Mouse (Mus musculus) hindbrain, embryonic 12.5 days (tissue): Measurements from ENCODE around the gene Tmem108. TPM values are rescaled to one million over a fixed set of nuclear protein-coding genes. Genes with fewer than 3 reads are reported as not detected.

Experiments used
- ATAC-seq: fragments of 200-750 bp; cut with Nextera tagmentation; 2 replicates; pipeline ENCODE4 v1.8.0; 2017; ENCODE audit warnings: moderate TSS enrichment; ENCODE audit not compliant: low FRiP score
- H3K27ac ChIP-seq: fragments of 300-500 bp; sonication (generic); 2 replicates; pipeline ENCODE4 v1.5.1; 2016; ENCODE audit warnings: mild to moderate bottlenecking
- H3K27me3 ChIP-seq: fragments of 300-500 bp; sonication (generic); 2 replicates; pipeline ENCODE4 v1.6.1; 2016; ENCODE audit warnings: mild to moderate bottlenecking
- H3K36me3 ChIP-seq: fragments of 300-500 bp; sonication (generic); 2 replicates; pipeline ENCODE4 v1.6.1; 2016; ENCODE audit warnings: mild to moderate bottlenecking
- H3K4me1 ChIP-seq: fragments of 300-500 bp; sonication (generic); 2 replicates; pipeline ENCODE4 v1.6.1; 2016
- H3K4me2 ChIP-seq: fragments of 300-500 bp; sonication (generic); replicated peaks from 2 replicates; pipeline ENCODE4 v1.6.1; 2016; ENCODE audit warnings: mild to moderate bottlenecking
- H3K4me3 ChIP-seq: fragments of 300-500 bp; sonication (generic); 2 replicates; pipeline ENCODE4 v1.5.1; 2016; ENCODE audit warnings: mild to moderate bottlenecking
- H3K9ac ChIP-seq: fragments of 300-500 bp; sonication (generic); 2 replicates; pipeline ENCODE4 v1.6.1; 2016; ENCODE audit warnings: mild to moderate bottlenecking, moderate library complexity
- H3K9me3 ChIP-seq: fragments of 300-500 bp; sonication (generic); replicated peaks from 2 replicates; pipeline ENCODE4 v1.6.1; 2016; ENCODE audit warnings: mild to moderate bottlenecking
- WGBS: fragments of 180-500 bp; shearing (Covaris S2); methylation state at CpG from one replicate; pipeline ENCODE4 v1.1.7; 2016; 5-methylcytosine and 5-hydroxymethylcytosine counted together
- polyA plus RNA-seq: library from polyadenylated mRNA; unstranded; fragments of >200 nt; fragmentation: Nextera tagmentation; extraction: Ambion mirVana; gene quantifications from 2 replicates; pipeline ENCODE4 v1.2.1, GENCODE M21; 2016

The Tmem108 gene
- 22.4 and 24.0 TPM in 2 replicates for polyA plus RNA-seq

GRCm38 (mm10) chr9:103761647-103762084, at the start of gene Tmem108:
Gene Tmem108 (minus strand): TSS chr9:103761837.
- H3K4me1 ChIP-seq = peaks cover 19% of the 10 kb centered on the region
- WGBS = under 1% methylated on average over 42 of the region's 51 CpGs
- H3K27me3 ChIP-seq = peaks cover 27% of the 10 kb centered on the region
- H3K27ac ChIP-seq = peak within 1 kb of the TSS; percentile 55; the same call in 1 of the 2 replicates
- peak within 1 kb of the TSS; percentile 80 for H3K9ac ChIP-seq
- H3K4me2 ChIP-seq = peak within 1 kb of the TSS; percentile 90
- peak within 1 kb of the TSS; percentile 71 for H3K4me3 ChIP-seq
- H3K36me3 ChIP-seq = no peaks in the 10 kb centered on the region
- H3K9me3 ChIP-seq = no peaks in the 10 kb centered on the region
- ATAC-seq = peak; percentile 96

- Histone ChIP-seq H3K9me3 (no peaks in the 10 kb centered on the region), H3K4me3 (no peak overlapping the region), H3K9ac (no peak overlapping the region), H3K27me3 (no peaks in the 10 kb centered on the region), H3K4me1 (no peaks in the 10 kb centered on the region), H3K36me3 (no peaks in the 10 kb centered on the region), H3K27ac (no peak overlapping the region), H3K4me2 (no peak overlapping the region)
- no peak for ATAC-seq
- WGBS = 75% methylated on average over 1 of the region's 1 CpGs
Measured at GRCm38 (mm10) chr9:103789029-103789428, 27.4 kb upstream of the Tmem108 start.

GRCm38 (mm10) chr9:103784156-103784555, 22.5 kb upstream of the Tmem108 start:
- H3K27ac ChIP-seq = no peak overlapping the region
- no peak overlapping the region for H3K4me2 ChIP-seq
- no peaks in the 10 kb centered on the region for H3K4me1 ChIP-seq
- H3K4me3 ChIP-seq = no peak overlapping the region
- no peaks in the 10 kb centered on the region for H3K36me3 ChIP-seq
- H3K9ac ChIP-seq = no peak overlapping the region
- H3K27me3 ChIP-seq = no peaks in the 10 kb centered on the region
- no peak for ATAC-seq
- H3K9me3 ChIP-seq = no peaks in the 10 kb centered on the region
- WGBS = 88% methylated on average over 4 of the region's 4 CpGs

- Histone ChIP-seq H3K9ac (no peak overlapping the region), H3K4me3 (no peak overlapping the region), H3K4me1 (no peaks in the 10 kb centered on the region), H3K4me2 (no peak overlapping the region), H3K9me3 (no peaks in the 10 kb centered on the region), H3K27ac (no peak overlapping the region), H3K27me3 (no peaks in the 10 kb centered on the region), H3K36me3 (no peaks in the 10 kb centered on the region)
- no peak for ATAC-seq
- WGBS = 82% methylated on average over 16 of the region's 16 CpGs
Measured at GRCm38 (mm10) chr9:103783276-103783675, 21.6 kb upstream of the Tmem108 start.

- no peak for ATAC-seq
- H3K4me1 ChIP-seq = no peaks in the 10 kb centered on the region
- no peak overlapping the region for H3K4me3 ChIP-seq
- no peaks in the 10 kb centered on the region for H3K27me3 ChIP-seq
- no peak overlapping the region for H3K27ac ChIP-seq
- 82% methylated on average over 7 of the region's 7 CpGs for WGBS
- H3K9ac ChIP-seq = no peak overlapping the region
- no peak overlapping the region for H3K4me2 ChIP-seq
- H3K9me3 ChIP-seq = no peaks in the 10 kb centered on the region
- H3K36me3 ChIP-seq = no peaks in the 10 kb centered on the region
Measured at GRCm38 (mm10) chr9:103782306-103782705, 20.7 kb upstream of the Tmem108 start.

GRCm38 (mm10) chr9:103781407-103781806, 19.8 kb upstream of the Tmem108 start:
- Histone ChIP-seq H3K27me3 (no peaks in the 10 kb centered on the region), H3K4me3 (no peak overlapping the region), H3K9ac (no peak overlapping the region), H3K4me2 (no peak overlapping the region), H3K36me3 (no peaks in the 10 kb centered on the region), H3K27ac (no peak overlapping the region), H3K9me3 (no peaks in the 10 kb centered on the region), H3K4me1 (no peaks in the 10 kb centered on the region)
- WGBS = 82% methylated on average over 7 of the region's 7 CpGs
- ATAC-seq = no peak

GRCm38 (mm10) chr9:103780598-103780997, 19.0 kb upstream of the Tmem108 start:
- H3K4me1 ChIP-seq = no peaks in the 10 kb centered on the region
- H3K27me3 ChIP-seq = no peaks in the 10 kb centered on the region
- ATAC-seq = no peak
- no peak overlapping the region for H3K4me2 ChIP-seq
- no peak overlapping the region for H3K27ac ChIP-seq
- no peaks in the 10 kb centered on the region for H3K9me3 ChIP-seq
- 85% methylated on average over 4 of the region's 4 CpGs for WGBS
- H3K36me3 ChIP-seq = no peaks in the 10 kb centered on the region
- H3K4me3 ChIP-seq = no peak overlapping the region
- H3K9ac ChIP-seq = no peak overlapping the region

GRCm38 (mm10) chr9:103778185-103778584, 16.5 kb upstream of the Tmem108 start:
- H3K27me3 ChIP-seq = no peaks in the 10 kb centered on the region
- 53% methylated on average over 1 of the region's 1 CpGs for WGBS
- ATAC-seq = no peak
- H3K4me2 ChIP-seq = no peak overlapping the region
- no peaks in the 10 kb centered on the region for H3K9me3 ChIP-seq
- H3K36me3 ChIP-seq = no peaks in the 10 kb centered on the region
- no peak overlapping the region for H3K9ac ChIP-seq
- H3K27ac ChIP-seq = no peak overlapping the region
- no peak overlapping the region for H3K4me3 ChIP-seq
- H3K4me1 ChIP-seq = no peaks in the 10 kb centered on the region

- Histone ChIP-seq H3K9ac (peak overlapping the region; percentile 80), H3K36me3 (no peaks in the 10 kb centered on the region), H3K9me3 (no peaks in the 10 kb centered on the region), H3K27me3 (peaks cover 27% of the 10 kb centered on the region), H3K4me3 (peak overlapping the region; percentile 71), H3K27ac (peak overlapping the region; percentile 55; the same call in 1 of the 2 replicates), H3K4me2 (peak overlapping the region; percentile 90), H3K4me1 (peaks cover 19% of the 10 kb centered on the region)
- 1% methylated on average over 30 of the region's 30 CpGs for WGBS
- ATAC-seq = peak; percentile 59
Measured at GRCm38 (mm10) chr9:103761151-103761571, 476 bp downstream of the Tmem108 start.

GRCm38 (mm10) chr9:103760356-103760755, 1.3 kb downstream of the Tmem108 start:
- WGBS = 30% methylated on average over 8 of the region's 8 CpGs
- H3K9ac ChIP-seq = no peak overlapping the region

GRCm38 (mm10) chr9:103759829-103760228, 1.8 kb downstream of the Tmem108 start:
- H3K27me3 ChIP-seq = peaks cover 27% of the 10 kb centered on the region
- H3K4me2 ChIP-seq = peak overlapping the region; percentile 90
- H3K9ac ChIP-seq = peak overlapping the region; percentile 43; the same call in 1 of the 2 replicates
- H3K36me3 ChIP-seq = no peaks in the 10 kb centered on the region
- 57% methylated on average over 9 of the region's 9 CpGs for WGBS
- ATAC-seq = no peak
- H3K27ac ChIP-seq = no peak overlapping the region
- peaks cover 19% of the 10 kb centered on the region for H3K4me1 ChIP-seq
- 0 out of 2 replicates have a peak overlapping the region, but pooled peaks have one; percentile 71 for H3K4me3 ChIP-seq
- no peaks in the 10 kb centered on the region for H3K9me3 ChIP-seq

More at GRCm38 (mm10) chr9:103760356-103760755, 1.3 kb downstream of the Tmem108 start:
- Histone ChIP-seq H3K4me2 (peak overlapping the region; percentile 90), H3K4me3 (peak overlapping the region; percentile 71), H3K36me3 (no peaks in the 10 kb centered on the region), H3K27me3 (peaks cover 27% of the 10 kb centered on the region), H3K27ac (no peak overlapping the region), H3K9me3 (no peaks in the 10 kb centered on the region), H3K4me1 (peaks cover 19% of the 10 kb centered on the region)
- ATAC-seq = no peak

- Histone ChIP-seq H3K9me3 (no peaks in the 10 kb centered on the region), H3K27me3 (peaks cover 27% of the 10 kb centered on the region), H3K27ac (no peak overlapping the region), H3K4me2 (peak overlapping the region; percentile 90), H3K4me1 (peaks cover 19% of the 10 kb centered on the region), H3K4me3 (peak overlapping the region; percentile 15; the same call in 1 of the 2 replicates), H3K9ac (peak overlapping the region; percentile 43), H3K36me3 (no peaks in the 10 kb centered on the region)
- 0 out of 2 replicates have a peak, but pooled peaks have one; percentile 3 for ATAC-seq
- 24% methylated on average over 20 of the region's 20 CpGs for WGBS
Measured at GRCm38 (mm10) chr9:103758930-103759695, 2.5 kb downstream of the Tmem108 start.
